Mouse (Mus musculus) brain, embryonic 14.5 days (tissue): ENCODE results near the gene Cyp3a41b.
"Not testable (repeated sequence)": the region's sequence is repeated elsewhere in the genome, so short reads cannot be mapped to it uniquely, and the experiment has no call there.

Source experiments
- CTCF ChIP-seq: fragments of 200-500 bp; IDR thresholded peaks from 2 replicates; pipeline ENCODE4 v1.5.1; 2012; ENCODE audit warnings: inconsistent platforms, mild to moderate bottlenecking, moderate library complexity, borderline replicate concordance; ENCODE audit not compliant: insufficient read depth, insufficient read length; ENCODE audit errors: extremely low read depth
- POLR2A ChIP-seq: fragments of 200-500 bp; IDR thresholded peaks from 2 replicates; pipeline ENCODE4 v1.6.1; 2012; ENCODE audit warnings: mild to moderate bottlenecking, inconsistent platforms, borderline replicate concordance; ENCODE audit not compliant: poor library complexity, insufficient read depth, insufficient read length, severe bottlenecking; ENCODE audit errors: extremely low read depth

DNA sequence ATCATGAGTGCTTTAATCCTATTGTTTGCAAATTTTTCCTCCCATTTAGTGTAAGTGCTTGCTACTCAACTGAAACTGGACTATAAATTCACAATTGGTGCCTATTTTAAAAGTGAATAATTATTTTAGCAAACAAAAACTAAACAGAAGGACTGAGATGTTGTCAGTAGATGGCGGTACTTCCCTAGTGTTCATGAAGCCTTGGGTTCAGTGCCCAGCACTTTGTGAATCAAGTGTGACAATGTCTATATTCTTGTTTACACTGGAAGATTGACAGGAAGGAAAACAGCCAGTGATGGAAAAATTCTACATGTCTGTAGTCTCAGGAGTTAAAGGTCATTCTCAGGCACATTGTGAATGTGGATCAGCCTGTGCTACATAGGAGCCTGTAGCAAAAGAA is 47.8 kb upstream of the Cyp3a41b start:
- not testable (repeated sequence) for TF ChIP-seq POLR2A, CTCF
